Mouse (Mus musculus) pancreas, adult 10 weeks (tissue): ENCODE data around the gene Olfm2. TPM values are rescaled to one million over a fixed set of nuclear protein-coding genes. Genes with fewer than 3 reads are reported as not detected.

Source experiments
- polyA plus RNA-seq: library from polyadenylated mRNA; stranded (reverse); fragments of 350-450 nt; fragmentation: Illumina TruSeq; extraction: RNeasy Lipid Tissue Mini Kit (QIAGEN cat#74804); gene quantifications from one replicate; pipeline ENCODE4 v1.2.3, GENCODE M21; 2015; ENCODE audit warnings: low read depth, low replicate concordance; ENCODE audit not compliant: insufficient read depth

The Olfm2 gene
- polyA plus RNA-seq = 0.57 TPM

GRCm38 (mm10) chr9:20746017-20746660, at the start of gene Olfm2:
TSS of gene Olfm2 (minus strand) at chr9:20746349.

GRCm38 (mm10) chr9:20651602-20652259, 94.4 kb downstream of the Olfm2 start, which contains the start of gene Pin1:
TSS of gene Pin1 (plus strand) at chr9:20652095.

GRCm38 (mm10) chr9:20644360-20645081, 101.6 kb downstream of the Olfm2 start, which contains the start of gene Fbxl12:
TSS of gene Fbxl12 (minus strand) at chr9:20644767.

GRCm38 (mm10) chr9:20642101-20642895, 103.9 kb downstream of the Olfm2 start, which contains the start of gene Ubl5:
TSS of gene Ubl5 (plus strand) at chr9:20642878.

Other genes starting within 250 kb of the Olfm2 start
- gene Zfp266, start 224.9 kb downstream of the Olfm2 start, polyA plus RNA-seq = 3.6 TPM
- 1.9 TPM for gene Zfp846, start 165.1 kb downstream of the Olfm2 start, polyA plus RNA-seq
- gene Ubl5, start 103.5 kb downstream of the Olfm2 start, polyA plus RNA-seq = 85.3 TPM
- gene Fbxl12, start 101.6 kb downstream of the Olfm2 start, polyA plus RNA-seq = 8.1 TPM
- 2.8 TPM for gene Pin1, start 94.3 kb downstream of the Olfm2 start, polyA plus RNA-seq
- gene Col5a3, start 68.7 kb upstream of the Olfm2 start, polyA plus RNA-seq = 10.9 TPM
- gene Rdh8, start 72.2 kb upstream of the Olfm2 start, polyA plus RNA-seq = not detected
- 12.9 TPM for gene A230050P20Rik, start 122.3 kb upstream of the Olfm2 start, polyA plus RNA-seq
- 1.1 TPM for gene Angptl6, start 133.4 kb upstream of the Olfm2 start, polyA plus RNA-seq
- 21.0 TPM for gene Ppan, start 141.8 kb upstream of the Olfm2 start, polyA plus RNA-seq
- gene Eif3g, start 152.3 kb upstream of the Olfm2 start, polyA plus RNA-seq = 46.1 TPM
- 4.3 TPM for gene Dnmt1, start 213.5 kb upstream of the Olfm2 start, polyA plus RNA-seq
- gene S1pr2, start 230.4 kb upstream of the Olfm2 start, polyA plus RNA-seq = 3.5 TPM